Mouse (Mus musculus): ENCODE results near the gene Mup9. TPM values are rescaled to one million over a fixed set of nuclear protein-coding genes. Genes with fewer than 3 reads are reported as not detected.
"Not testable (repeated sequence)": the region's sequence is repeated elsewhere in the genome, so short reads cannot be mapped to it uniquely, and the experiment has no call there.

Mup9 gene
- polyA plus RNA-seq (2012; ENCODE audit: insufficient read depth, insufficient read length, missing spikeins), result 3.3 TPM in 1 of 2 replicates, not detected in the other

DNA sequence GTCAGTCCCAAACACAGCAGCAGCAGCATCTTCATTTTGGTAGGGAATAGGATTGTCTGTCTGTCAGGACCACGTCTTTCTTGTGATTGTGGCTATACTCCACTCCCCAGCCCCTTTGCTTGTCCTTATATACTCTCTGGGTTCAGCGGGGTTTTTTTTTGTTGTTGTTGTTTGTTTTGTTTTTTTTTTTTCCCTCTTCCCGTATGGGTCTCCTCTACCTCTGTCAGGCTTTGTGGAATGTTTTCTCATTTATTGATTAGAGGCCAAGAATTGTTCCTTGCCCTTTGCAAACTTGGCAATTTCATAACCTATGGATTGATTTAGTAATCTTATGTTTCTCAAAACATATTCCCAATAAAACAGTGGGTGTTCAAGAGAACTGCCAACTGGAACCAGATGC, at the start of gene Mup9:
Gene Mup9 (minus strand): TSS at position 101 of the 400 bp plus-strand sequence.
- not testable (repeated sequence) for H3K27ac ChIP-seq (replicated peaks; ENCODE audit: low read depth, low read length); H3K4me1 ChIP-seq (ENCODE audit: control insufficient read depth, insufficient read depth, insufficient read length, low read length); H3K4me3 ChIP-seq (ENCODE audit: insufficient read depth, low read depth, low read length)

Other genes starting within 250 kb of the Mup9 start
- gene Mup8, start 199.4 kb downstream of the Mup9 start, polyA plus RNA-seq (2012; ENCODE audit: insufficient read depth, insufficient read length, missing spikeins), result not detected in 2 replicates
- gene Mup1, start 80.0 kb upstream of the Mup9 start, polyA plus RNA-seq (2012; ENCODE audit: insufficient read depth, insufficient read length, missing spikeins), result not detected in 2 replicates
- not detected in 2 replicates for gene Mup10, start 160.2 kb upstream of the Mup9 start, polyA plus RNA-seq (2012; ENCODE audit: insufficient read depth, insufficient read length, missing spikeins)
- gene Mup11, start 240.5 kb upstream of the Mup9 start, polyA plus RNA-seq (2012; ENCODE audit: insufficient read depth, insufficient read length, missing spikeins), result 2.8 TPM in 1 of 2 replicates, not detected in the other